Mouse (Mus musculus): ENCODE results near the gene Tcl1b5.

Tcl1b5 gene

GRCm38 (mm10) chr12:105209231-105209630, 33.1 kb downstream of the Tcl1b5 start:
- no peak for DNase-seq (ENCODE audit: low read depth)

GRCm38 (mm10) chr12:105217101-105217760, 41.1 kb downstream of the Tcl1b5 start:
- no peak for DNase-seq (ENCODE audit: low read depth)

GRCm38 (mm10) chr12:105222601-105223319, 46.6 kb downstream of the Tcl1b5 start, which contains the start of gene Tcl1:
Gene Tcl1 (minus strand): TSS chr12:105222793.
- DNase-seq (ENCODE audit: low read depth) = no peak

GRCm38 (mm10) chr12:105224621-105225320, 48.6 kb downstream of the Tcl1b5 start:
- DNase-seq (ENCODE audit: low read depth) = no peak

All from induced T-regulatory cell, adult 2 months (primary cell).